ENCODE assay signal across 15 mouse cellular contexts in genomic region chr10:19955817-19956216, GRCm38 (mm10).
"Had no signal": no experiment of that assay in that cellular context is flagged by ENCODE, and none has a peak within 500 bp of the region (broad histone marks: within the 10 kb centered on the region; RNA-seq: fewer than 3 reads in every experiment).

No protein-coding gene starts in this region.

- H3K4me2 ChIP-seq: limb, embryonic 12.5 days; liver, embryonic 11.5 days; midbrain, embryonic 13.5 days; neural tube, embryonic 15.5 days had no signal

- H3K27ac ChIP-seq: kidney, postnatal 0 days; limb, embryonic 12.5 days; midbrain, embryonic 13.5 days; neural tube, embryonic 15.5 days had no signal

- DNase-seq: kidney, adult 9 months; kidney, postnatal 36 days; layer of hippocampus, adult 9-11 months; lung, postnatal 14 days; right cerebral cortex, adult 18-20 months; thymus, postnatal 4 days had no signal

- H3K9me3 ChIP-seq: limb, embryonic 12.5 days; midbrain, embryonic 13.5 days; neural tube, embryonic 15.5 days; stomach, embryonic 15.5 days had no signal

- H3K4me3 ChIP-seq: limb, embryonic 12.5 days; midbrain, embryonic 13.5 days; myocyte; neural tube, embryonic 15.5 days; stomach, embryonic 15.5 days had no signal

- H3K9ac ChIP-seq: limb, embryonic 12.5 days; midbrain, embryonic 13.5 days; neural tube, embryonic 15.5 days; stomach, embryonic 15.5 days had no signal

- H3K36me3 ChIP-seq: limb, embryonic 12.5 days; midbrain, embryonic 13.5 days; neural tube, embryonic 15.5 days; stomach, embryonic 15.5 days had no signal

- H3K4me1 ChIP-seq: limb, embryonic 12.5 days; midbrain, embryonic 13.5 days; neural tube, embryonic 15.5 days had no signal

- ATAC-seq: inflammation-experienced regulatory T-cells, adult 6 months; intestine, postnatal 0 days; midbrain, embryonic 13.5 days had no signal

- H3K27me3 ChIP-seq: limb, embryonic 12.5 days; midbrain, embryonic 13.5 days; neural tube, embryonic 15.5 days; stomach, embryonic 15.5 days had no signal
